Mouse (Mus musculus): ENCODE measurements at regions not wholly inside any gene's neighbourhood (a gene's known extent, or its start where the extent isn't known, plus 50 kb on each side); places are given as distances from the start of the nearest gene placed in this dataset.
"Not testable (repeated sequence)": the region's sequence is repeated elsewhere in the genome, so short reads cannot be mapped to it uniquely, and the experiment has no call there.

DNA sequence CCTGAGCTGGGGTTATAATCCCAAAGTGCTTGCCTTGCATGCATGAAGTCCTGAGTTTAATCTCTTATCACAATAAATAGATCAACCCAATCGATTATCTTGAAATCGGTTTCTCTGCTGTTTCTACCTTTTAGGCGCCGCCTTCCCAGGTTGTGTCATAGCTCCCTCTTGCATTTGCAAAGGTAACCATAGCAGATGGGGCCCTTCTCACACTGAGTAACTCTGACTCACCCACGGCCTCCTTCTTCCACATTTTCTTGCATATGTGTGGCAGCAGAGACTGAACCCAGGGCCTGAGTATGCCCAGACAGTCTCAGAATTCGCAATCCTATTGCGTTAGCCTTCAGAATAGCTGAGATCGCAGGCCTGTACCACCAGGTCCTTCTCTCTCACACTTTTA lies 570.7 kb upstream of the Gm10131 start:
- DNase-seq (ENCODE audit: low read depth), result no peak
- TF ChIP-seq CTCF (IDR thresholded peaks at IDR 0.05; ENCODE audit: borderline replicate concordance, extremely low read depth, insufficient read depth, insufficient read length) (no peak), POLR2A (IDR thresholded peaks at IDR 0.05; ENCODE audit: borderline replicate concordance, extremely low read depth, insufficient read depth, insufficient read length, poor library complexity, severe bottlenecking) (no peak)

DNA sequence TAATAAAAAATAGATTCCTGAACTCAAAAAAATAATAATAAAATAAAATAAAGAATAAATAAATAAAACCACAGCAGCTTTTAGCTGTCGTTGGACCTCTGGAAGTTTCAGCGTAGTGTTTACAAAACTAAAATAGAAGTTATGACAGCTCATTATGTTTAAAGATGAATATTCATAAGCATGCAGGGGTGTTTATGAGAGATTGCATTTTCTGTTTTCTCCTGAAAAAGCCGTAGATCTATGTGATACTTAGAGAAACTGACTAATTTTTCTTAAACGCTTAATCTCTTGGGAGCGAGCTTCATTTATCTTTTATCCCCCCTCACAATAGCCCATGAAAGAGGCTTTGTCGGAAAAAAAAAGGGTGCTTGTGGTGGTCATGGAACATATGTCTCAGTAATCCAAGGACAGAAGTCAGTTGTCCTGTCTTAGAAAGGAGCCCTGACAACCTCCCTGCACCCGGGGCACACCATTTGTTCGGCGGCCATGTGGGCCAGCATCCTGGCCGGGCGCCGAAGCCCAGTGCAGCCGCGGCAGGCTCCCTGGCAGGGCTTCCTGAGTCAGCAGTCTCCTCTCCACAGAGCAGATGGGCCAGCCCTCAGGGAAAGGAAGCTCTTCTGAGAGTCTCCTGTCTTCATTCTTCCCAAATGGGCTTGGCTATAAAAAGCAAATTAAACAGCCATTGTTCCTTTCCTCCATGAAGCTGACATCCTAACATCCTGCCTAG lies 568.2 kb upstream of the Gm10131 start:
- TF ChIP-seq CTCF (IDR thresholded peaks at IDR 0.05; ENCODE audit: borderline replicate concordance, extremely low read depth, insufficient read depth, insufficient read length) (no peak), POLR2A (IDR thresholded peaks at IDR 0.05; ENCODE audit: borderline replicate concordance, extremely low read depth, insufficient read depth, insufficient read length, poor library complexity, severe bottlenecking) (no peak)
- peak; percentile 92 for DNase-seq (ENCODE audit: low read depth)

DNA sequence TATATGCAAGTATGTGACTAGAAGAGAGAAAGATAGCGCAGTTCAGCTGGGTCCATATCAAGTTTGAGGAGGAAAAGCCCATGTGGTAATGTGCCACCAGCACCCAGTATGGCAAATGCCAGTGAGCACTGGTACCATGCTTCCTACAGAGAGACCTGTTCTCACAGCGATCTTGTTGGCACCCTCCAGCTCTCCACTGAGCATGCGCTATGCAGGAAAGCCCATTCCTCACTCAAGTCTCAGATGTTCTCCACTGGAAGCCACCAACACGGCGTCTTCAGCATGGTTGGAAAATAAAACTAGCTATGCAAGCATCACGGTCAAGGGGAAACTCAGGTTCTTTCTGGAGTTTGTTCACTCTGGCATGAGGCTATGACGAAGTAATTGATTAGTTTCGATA lies 567.3 kb upstream of the Gm10131 start:
- no peak for DNase-seq (ENCODE audit: low read depth)
- TF ChIP-seq CTCF (IDR thresholded peaks at IDR 0.05; ENCODE audit: borderline replicate concordance, extremely low read depth, insufficient read depth, insufficient read length) (no peak), POLR2A (IDR thresholded peaks at IDR 0.05; ENCODE audit: borderline replicate concordance, extremely low read depth, insufficient read depth, insufficient read length, poor library complexity, severe bottlenecking) (no peak)

DNA sequence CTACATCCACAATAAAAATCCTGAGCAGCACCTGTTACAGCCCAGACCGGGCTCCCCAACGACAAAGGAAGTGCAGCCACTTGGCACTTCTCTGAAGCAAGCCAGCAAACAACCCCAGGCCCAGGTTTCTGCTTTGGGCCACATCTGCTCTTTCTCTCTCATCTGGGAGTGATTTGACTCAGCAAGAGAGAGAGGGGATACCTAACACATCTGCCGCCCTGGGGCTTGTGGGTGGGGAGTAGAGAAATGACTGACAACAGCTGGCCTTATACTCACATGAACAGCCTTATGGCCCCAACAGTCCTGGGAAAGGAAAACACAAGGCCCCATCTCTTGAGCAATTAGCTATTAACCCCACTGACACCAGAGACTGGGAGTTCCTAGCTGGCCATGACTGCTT lies 560.2 kb upstream of the Gm10131 start:
- TF ChIP-seq CTCF (IDR thresholded peaks at IDR 0.05; ENCODE audit: borderline replicate concordance, extremely low read depth, insufficient read depth, insufficient read length) (no peak), POLR2A (IDR thresholded peaks at IDR 0.05; ENCODE audit: borderline replicate concordance, extremely low read depth, insufficient read depth, insufficient read length, poor library complexity, severe bottlenecking) (no peak)
- no peak for DNase-seq (ENCODE audit: low read depth)

DNA sequence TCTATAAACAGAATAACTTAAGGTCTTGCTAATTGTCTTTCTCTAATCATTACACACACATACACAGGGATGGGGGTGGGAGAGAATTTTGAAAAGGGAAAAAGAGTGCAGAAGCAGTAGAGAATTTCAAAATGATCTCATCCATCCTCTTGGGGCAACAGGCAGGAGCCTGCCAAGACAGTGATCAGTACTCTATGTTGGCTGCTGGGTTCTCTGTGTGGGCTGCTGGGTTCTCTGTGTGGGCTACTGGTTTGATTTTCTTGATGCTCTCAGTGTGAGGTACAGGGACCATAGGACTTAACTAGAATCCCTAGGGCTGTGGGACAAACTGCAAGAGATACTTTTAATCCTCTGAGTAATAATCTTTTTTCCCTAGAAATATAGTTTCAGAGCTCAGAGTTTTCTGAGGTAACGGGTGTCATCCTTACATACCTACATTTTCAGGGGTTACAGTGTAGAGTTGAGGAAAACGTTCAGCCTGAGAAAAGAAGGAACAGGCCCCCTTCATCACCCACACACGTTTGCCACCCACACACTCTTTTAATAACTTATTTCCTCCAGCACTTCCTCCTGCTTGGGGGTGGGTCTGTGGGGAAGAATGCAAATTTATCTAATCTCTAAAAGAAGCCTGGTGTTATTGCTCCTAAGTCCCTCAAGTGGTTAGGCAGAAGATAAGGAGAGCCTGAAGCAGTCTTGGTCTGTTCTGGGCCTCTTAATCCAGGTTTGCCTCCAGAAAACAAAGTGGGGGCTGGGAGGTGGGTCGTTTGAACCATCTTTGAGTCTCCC lies 559.6 kb upstream of the Gm10131 start:
- no peak for TF ChIP-seq POLR2A (IDR thresholded peaks at IDR 0.05; ENCODE audit: borderline replicate concordance, extremely low read depth, insufficient read depth, insufficient read length, poor library complexity, severe bottlenecking)
- TF ChIP-seq CTCF (IDR thresholded peaks at IDR 0.05; ENCODE audit: borderline replicate concordance, extremely low read depth, insufficient read depth, insufficient read length), result no peak
- no peak for DNase-seq (ENCODE audit: low read depth)

DNA sequence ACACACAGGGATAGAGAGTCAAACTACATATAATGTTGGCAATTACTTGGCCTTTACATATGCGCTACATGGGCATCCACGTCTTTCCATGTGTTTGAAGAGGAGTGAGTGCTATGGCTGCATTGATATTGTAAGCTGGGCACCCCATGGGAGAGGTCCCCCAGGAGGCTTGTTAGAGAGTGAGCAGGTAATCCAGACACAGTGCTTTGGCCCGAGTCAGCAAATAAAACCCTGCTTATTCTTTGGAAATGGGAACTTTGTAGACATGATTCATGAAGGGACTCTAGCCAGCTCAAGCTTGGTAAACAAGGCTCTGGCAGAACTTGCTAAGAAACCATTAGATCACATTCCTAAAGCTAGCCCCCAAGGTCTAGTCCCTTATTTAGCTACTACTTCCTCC lies 557.6 kb upstream of the Gm10131 start:
- TF ChIP-seq CTCF (IDR thresholded peaks at IDR 0.05; ENCODE audit: borderline replicate concordance, extremely low read depth, insufficient read depth, insufficient read length) (no peak), POLR2A (IDR thresholded peaks at IDR 0.05; ENCODE audit: borderline replicate concordance, extremely low read depth, insufficient read depth, insufficient read length, poor library complexity, severe bottlenecking) (no peak)
- DNase-seq (ENCODE audit: low read depth), result no peak

DNA sequence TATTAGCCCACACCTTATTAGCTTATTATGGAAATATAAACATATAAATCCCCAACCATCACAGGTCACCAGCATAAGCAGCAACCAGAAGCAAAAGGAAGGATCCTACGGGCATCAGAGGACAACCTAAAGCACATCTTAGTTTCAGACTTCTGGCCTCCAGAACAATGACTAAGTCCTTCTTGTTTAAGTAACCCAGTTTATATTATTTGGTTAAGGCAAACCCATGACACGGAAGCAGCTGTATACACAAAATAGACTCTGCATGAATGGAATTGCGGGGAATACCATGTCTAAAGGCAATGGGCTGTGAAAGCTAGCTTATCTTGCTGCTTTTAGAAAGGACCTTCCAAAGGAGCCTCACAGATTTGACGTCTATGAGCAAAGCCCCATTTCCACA lies 552.9 kb upstream of the Gm10131 start:
- TF ChIP-seq CTCF (IDR thresholded peaks at IDR 0.05; ENCODE audit: borderline replicate concordance, extremely low read depth, insufficient read depth, insufficient read length) (no peak), POLR2A (IDR thresholded peaks at IDR 0.05; ENCODE audit: borderline replicate concordance, extremely low read depth, insufficient read depth, insufficient read length, poor library complexity, severe bottlenecking) (no peak)
- no peak for DNase-seq (ENCODE audit: low read depth)

DNA sequence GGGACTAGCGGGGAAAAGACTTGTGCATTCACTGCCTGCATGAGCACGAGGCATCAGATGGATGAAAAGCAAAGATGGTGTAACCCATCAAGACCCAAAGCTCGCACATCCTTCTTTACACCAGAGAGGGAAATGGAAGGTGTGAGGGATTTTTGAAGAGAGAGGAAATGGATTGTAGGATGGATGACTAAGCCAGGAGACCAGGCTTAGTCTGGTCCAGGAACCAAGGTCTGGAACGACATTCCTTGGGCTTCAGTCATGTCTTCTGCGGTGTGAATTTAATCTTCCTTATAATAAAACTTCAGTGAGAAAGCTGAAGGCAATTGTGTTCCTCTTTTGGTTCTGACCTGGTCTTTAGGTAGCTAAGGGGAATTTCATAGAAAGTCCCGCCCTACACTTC lies 551.0 kb upstream of the Gm10131 start:
- DNase-seq (ENCODE audit: low read depth), result no peak
- TF ChIP-seq POLR2A (IDR thresholded peaks at IDR 0.05; ENCODE audit: borderline replicate concordance, extremely low read depth, insufficient read depth, insufficient read length, poor library complexity, severe bottlenecking), result no peak

DNA sequence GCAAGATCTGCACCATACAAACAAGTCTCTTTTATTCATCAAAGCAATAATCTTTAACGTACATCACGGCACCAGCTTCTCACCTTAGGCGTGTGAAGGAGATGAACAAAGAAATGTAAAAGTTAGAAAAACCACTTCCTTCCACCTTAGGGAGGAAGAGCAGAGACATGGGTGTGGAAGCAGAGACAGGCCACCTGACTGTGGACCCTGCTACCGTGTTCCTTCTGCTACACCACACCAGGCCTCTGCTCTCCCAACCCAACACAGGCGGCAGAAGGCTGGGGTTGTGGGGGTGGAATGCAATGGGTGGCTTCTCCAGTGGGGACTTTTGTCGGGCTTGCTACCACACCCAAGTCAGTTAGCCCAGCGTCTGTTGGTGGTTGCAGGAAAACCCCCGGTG lies 540.2 kb upstream of the Gm10131 start:
- DNase-seq (ENCODE audit: low read depth), result no peak
- TF ChIP-seq CTCF (IDR thresholded peaks at IDR 0.05; ENCODE audit: borderline replicate concordance, extremely low read depth, insufficient read depth, insufficient read length) (no peak), POLR2A (IDR thresholded peaks at IDR 0.05; ENCODE audit: borderline replicate concordance, extremely low read depth, insufficient read depth, insufficient read length, poor library complexity, severe bottlenecking) (no peak)

DNA sequence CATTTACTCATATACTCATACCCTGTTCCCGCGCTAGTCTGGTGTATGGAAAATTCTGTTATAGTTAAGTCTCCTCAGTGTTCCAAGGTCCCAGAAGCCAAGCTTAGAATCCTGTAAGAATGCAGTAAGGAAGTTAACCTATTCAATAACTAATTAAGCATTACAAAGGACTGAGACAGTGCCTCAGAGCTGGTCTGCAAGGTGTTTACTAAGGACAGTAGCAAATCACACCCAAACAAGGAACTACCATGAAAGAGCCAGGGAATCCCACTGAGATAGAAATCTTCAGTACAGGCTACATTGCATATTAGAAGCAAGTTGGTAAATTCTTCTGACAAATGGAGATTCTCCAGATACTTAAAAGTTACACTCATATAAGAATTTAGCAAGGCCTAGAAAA lies 516.7 kb upstream of the Gm10131 start:
- not testable (repeated sequence) for DNase-seq (ENCODE audit: low read depth)

DNA sequence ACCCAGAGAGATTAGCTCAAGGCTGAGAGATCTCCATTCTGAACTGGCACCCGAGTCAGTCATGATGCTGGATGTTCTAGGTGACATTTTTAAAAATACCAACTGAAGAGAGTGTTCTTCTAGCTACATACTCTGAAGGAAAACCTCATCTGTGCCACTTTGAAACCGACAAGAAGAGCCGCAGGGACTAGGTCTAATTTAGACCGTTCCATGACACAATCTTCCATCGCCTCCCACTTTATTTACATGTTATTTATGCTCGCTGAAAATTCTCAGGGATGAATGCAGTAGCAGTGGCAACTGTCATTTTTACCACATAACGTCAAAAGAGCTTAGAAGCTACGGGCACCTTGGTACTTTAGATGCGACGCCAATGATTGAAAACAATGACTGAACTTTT lies 514.1 kb upstream of the Gm10131 start:
- no peak for TF ChIP-seq POLR2A (IDR thresholded peaks at IDR 0.05; ENCODE audit: borderline replicate concordance, extremely low read depth, insufficient read depth, insufficient read length, poor library complexity, severe bottlenecking)
- no peak for TF ChIP-seq CTCF (IDR thresholded peaks at IDR 0.05; ENCODE audit: borderline replicate concordance, extremely low read depth, insufficient read depth, insufficient read length)
- no peak for DNase-seq (ENCODE audit: low read depth)

DNA sequence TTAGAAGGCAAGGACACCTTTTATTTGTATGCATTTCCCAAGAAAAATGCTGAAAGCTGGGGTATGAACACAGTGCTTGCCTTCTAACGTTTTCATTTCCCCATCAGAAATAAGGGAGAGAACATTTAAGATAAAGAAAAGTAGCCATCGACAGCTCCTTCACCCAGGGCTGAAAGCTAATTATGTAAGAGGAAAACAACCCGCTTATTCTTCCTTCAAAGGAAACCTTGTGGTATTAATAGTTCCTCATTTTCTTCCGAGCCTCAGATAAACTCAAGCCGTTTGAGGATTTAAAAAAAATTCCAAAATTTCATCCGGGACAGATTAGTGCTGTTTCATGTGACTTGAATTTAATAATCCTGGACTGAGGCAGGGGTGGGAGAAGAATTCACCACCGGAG lies 512.2 kb upstream of the Gm10131 start:
- DNase-seq (ENCODE audit: low read depth), result no peak
- TF ChIP-seq POLR2A (IDR thresholded peaks at IDR 0.05; ENCODE audit: borderline replicate concordance, extremely low read depth, insufficient read depth, insufficient read length, poor library complexity, severe bottlenecking), result no peak
- TF ChIP-seq CTCF (IDR thresholded peaks at IDR 0.05; ENCODE audit: borderline replicate concordance, extremely low read depth, insufficient read depth, insufficient read length), result no peak

Measured in brain, embryonic 14.5 days (tissue).